Mouse (Mus musculus): Measurements from ENCODE around the gene Atp1a4.

The Atp1a4 gene

GRCm38 (mm10) chr1:172258314-172258713, at the start of gene Atp1a4:
Gene Atp1a4, minus strand, starts transcription at chr1:172258414.
- DNase-seq (ENCODE audit: low spot score in 2 of 2): no peak

DNA sequence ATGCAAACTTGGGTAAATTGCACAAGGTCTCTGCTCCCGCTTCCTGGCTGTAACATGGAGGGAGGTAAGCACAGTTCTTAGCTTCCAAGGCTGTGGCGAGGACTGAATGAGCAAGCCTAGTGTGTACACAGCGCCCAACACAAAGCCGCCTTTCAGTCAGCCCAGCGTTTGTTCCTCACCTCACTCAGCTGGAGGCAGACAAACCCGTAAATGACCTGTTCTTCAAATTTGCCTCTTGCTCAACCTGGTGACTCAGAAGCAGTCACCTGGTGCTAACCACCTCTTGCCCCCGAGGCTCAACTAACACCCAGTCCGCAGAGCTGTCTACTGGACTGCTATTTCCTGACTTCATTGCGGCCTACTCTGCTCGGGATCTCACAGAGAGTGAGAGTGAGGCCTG, 49.7 kb upstream of the Atp1a4 start:
- DNase-seq (ENCODE audit: low spot score in 2 of 2): no peak

DNA sequence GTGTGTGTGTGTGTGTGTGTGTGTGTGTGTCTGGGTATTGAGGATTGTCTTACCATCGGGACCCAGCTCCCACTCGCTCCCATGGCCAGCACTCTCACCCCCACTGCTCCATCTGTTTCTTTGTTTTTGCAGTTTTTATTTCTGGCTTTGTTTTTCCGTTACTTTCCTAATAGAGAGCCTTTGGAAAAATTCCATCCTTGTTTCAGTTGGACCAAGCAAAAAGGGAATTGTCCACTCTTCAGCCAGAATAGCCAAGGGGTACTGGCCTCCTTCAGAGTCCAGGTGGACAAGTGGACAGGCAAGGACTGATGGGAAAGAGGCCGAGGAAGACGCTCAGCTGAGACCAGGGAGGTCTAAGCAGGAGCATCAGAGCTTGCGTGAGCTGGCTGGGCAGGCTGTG, 48.7 kb upstream of the Atp1a4 start:
- no peak for DNase-seq (ENCODE audit: low spot score in 2 of 2)

DNA sequence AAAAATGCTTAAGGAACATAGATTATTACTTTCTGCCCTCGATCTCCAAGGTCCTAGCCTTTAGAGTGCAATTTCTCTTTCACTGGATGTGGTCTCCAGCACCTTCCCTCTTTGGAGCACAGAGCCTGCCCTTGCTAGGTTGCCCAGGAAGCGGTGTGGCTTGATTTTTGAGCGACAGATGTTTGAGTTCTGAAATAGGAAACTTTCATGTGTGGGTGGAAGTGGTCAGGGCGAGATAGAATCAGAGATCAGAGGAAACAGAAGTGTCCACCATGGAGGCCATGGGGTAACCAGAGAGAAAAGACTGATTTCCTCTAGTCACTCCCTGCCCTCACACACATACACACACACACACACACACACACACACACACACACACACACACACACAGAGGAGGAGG, 48.0 kb upstream of the Atp1a4 start:
- DNase-seq (ENCODE audit: low spot score in 2 of 2): no peak

GRCm38 (mm10) chr1:172305635-172306034, 47.4 kb upstream of the Atp1a4 start:
- DNase-seq (ENCODE audit: low spot score in 2 of 2): peak in 1 of 2 experiments; percentile 13

DNA sequence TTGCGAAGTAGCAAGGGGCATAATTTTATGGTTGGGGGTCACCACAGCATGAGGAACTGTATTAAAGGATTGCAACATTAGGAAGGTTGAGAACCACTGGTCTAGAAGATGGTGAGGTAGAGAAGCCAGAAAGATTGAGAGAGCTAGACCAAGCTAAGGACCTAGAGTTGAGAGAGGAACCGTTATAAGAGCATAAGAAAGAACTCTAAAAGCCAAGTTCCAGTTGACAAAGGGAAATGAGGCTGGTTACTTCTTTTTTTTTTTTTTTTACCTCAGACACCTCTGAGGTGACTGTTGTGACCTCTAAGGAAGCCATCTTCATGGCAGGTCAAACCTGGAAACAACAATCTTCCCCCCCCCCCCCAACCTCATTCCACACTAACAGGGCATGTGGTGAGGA, 46.9 kb upstream of the Atp1a4 start:
- DNase-seq (ENCODE audit: low spot score in 2 of 2): no peak

DNA sequence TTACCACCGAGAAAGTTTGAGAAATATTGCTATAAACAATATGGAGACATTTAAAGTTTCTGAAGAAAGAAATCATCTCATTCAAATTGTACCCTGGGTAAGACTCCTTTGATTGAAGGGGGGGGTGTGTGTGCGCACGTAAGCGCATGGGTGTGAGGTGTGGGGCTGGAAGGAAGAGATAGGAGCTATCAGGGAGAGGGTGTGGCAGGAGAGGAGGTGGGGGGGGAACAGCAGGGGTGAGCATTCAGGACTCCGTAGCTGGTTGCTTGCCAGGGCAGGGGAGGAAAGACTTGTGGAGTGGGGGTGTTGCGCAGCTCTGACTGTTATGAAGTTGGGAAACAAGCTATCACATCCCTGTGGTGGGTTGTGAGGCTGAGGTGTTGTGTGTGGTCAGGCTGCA, 46.2 kb upstream of the Atp1a4 start:
- DNase-seq (ENCODE audit: low spot score in 2 of 2): no peak

- no peak for DNase-seq (ENCODE audit: low spot score in 2 of 2)
These were observed 44.6 kb upstream of the Atp1a4 start for GRCm38 (mm10) chr1:172302851-172303250.

- DNase-seq (ENCODE audit: low spot score in 2 of 2): no peak
These were observed 44.1 kb upstream of the Atp1a4 start for GRCm38 (mm10) chr1:172302311-172302710.

DNA sequence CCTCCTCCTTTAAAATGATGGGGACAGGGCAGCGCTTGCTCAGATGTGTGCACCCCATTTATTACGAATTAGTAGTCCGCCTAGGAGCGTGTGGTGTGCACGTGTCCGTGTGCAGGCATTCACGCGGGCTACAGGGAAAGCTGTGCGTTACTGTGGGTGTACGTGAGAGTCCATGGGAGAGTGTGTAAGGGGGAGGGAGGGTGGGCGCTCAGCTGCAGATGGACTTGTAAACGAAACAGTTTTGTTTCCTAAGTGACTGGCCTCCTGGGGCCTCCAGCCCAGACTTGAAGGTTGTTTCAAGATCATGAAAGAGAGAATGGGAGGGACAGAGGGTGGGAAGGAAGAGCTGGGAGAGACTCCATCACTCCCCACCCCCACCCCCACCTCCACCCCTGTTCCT, 43.0 kb upstream of the Atp1a4 start:
- DNase-seq (ENCODE audit: low spot score in 2 of 2): no peak

- no peak for DNase-seq (ENCODE audit: low spot score in 2 of 2)
These were observed 42.0 kb upstream of the Atp1a4 start for GRCm38 (mm10) chr1:172300247-172300646.

- DNase-seq (ENCODE audit: low spot score in 2 of 2): no peak
These were observed 41.3 kb upstream of the Atp1a4 start for GRCm38 (mm10) chr1:172299528-172299927.

- no peak for DNase-seq (ENCODE audit: low spot score in 2 of 2)
These were observed 39.7 kb upstream of the Atp1a4 start, which contains the start of gene Atp1a2 for GRCm38 (mm10) chr1:172297611-172298537. Gene Atp1a2, minus strand, starts transcription at chr1:172298064.

- no peak for DNase-seq (ENCODE audit: low spot score in 2 of 2)
These were observed 38.7 kb upstream of the Atp1a4 start for GRCm38 (mm10) chr1:172296816-172297510.

DNA sequence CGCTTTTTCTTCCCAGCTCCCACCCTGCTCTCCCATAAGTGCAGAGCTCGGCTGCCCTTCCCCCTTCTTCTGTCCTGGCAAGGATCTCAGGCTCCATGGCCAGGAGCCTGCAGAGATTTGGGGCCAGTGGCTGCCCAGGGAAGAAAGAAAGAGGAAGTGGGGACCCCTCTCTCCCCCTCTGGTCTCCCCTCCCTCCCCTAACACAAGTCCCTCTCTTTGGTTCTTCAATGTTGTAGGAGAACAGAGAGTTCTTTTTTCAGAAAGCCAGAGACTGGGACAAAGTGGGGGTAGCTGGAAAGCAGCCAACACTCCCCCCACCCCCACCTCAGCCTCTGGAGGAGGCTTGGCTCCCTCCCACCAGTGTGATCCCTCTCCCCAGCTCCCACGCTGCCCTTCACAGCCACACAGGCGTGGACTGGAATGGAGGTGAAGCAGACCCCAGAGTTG, 37.6 kb upstream of the Atp1a4 start:
- DNase-seq (ENCODE audit: low spot score in 2 of 2): no peak

DNA sequence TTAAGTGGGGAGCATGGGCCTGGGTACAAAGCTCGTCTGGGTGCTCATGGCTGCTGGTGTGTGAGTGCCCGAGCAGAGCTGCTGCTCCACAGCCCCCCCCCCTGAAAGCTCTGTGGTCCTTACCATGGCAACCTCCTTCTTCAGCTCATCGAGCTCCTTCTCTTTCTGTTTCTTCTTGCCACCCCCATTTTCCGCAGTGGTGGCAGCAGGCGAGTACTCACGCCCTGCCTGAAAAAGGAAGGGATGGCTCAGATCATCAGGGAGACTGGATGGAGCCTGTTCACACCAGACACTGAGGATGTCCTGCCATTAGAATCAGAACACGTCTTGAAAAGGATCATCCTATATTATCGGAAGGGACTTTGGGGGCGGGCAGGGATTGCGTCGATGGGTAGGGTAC, 35.2 kb upstream of the Atp1a4 start:
- DNase-seq (ENCODE audit: low spot score in 2 of 2): no peak

DNA sequence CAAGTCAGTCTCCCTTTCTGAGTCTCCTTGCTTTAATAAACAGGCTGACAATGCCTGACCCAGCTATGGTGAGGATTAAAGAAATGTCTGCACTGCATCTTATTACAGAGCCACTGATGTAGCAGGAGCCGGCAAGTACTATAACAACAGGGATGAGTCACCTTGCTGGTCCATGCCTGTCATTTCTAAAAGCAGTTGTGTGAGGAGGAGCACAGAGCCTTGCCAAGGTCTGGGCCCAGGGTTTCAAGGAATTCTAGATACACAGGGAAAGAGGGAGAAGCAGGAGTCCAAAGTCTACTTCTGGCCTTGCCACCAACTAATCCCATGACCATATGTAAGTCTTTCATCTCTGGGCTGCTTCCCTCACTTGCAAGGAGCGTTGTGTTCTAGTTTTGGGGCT, 34.7 kb upstream of the Atp1a4 start:
- no peak for DNase-seq (ENCODE audit: low spot score in 2 of 2)

DNA sequence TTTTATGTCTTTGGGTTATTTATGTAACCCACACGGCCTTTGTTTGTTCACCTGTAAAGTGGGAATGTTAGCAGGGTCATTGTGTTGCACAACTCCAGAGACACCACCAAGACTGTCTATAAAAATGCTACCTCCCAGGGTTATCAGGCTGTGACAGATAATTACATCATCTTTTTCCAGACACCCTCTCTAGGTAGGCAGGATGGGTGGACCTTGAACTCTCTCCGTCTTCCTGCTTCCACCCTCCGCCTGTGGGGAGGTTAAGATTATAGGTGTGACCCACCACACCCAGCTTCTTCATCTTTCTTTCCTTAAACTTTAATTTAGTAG, 31.4 kb upstream of the Atp1a4 start:
- no peak for DNase-seq (ENCODE audit: low spot score in 2 of 2)

DNA sequence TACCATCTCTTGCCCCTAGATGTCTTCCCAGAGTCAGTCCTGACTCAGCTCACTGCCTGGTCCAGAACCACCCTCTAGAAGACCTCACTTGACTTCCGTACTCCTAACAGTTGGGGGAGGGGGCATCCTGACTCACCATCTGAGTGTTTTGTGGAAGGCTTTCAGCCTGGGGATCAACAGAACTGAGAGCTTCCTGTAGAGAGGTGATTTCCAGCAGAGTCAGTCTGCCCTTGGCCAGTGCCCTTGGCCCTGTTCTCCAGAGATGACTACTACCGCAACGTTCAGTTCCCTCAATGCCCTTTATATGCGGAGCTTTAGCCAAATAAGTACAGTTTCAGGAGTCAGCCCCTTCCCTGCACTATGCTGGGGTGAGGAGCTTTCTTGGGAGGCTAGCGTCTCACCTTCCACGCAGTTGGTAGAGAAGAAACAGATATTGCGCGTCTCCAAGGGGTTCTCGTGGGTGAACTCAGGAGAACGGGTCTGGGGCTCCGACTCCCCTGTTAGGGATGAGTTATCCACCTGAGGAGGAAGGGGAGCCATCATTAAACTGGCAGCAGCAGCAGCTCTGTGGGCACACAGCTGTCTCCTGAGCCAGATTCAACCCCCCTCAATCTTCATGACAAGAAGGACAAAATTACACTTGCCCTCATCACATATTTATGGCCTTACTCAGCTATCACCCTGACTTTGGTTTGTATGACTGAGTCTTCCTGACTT, 30.8 kb upstream of the Atp1a4 start:
- no peak for DNase-seq (ENCODE audit: low spot score in 2 of 2)

- no peak for DNase-seq (ENCODE audit: low spot score in 2 of 2)
These were observed 28.5 kb upstream of the Atp1a4 start for GRCm38 (mm10) chr1:172286740-172287139.

- DNase-seq (ENCODE audit: low spot score in 2 of 2): no peak
These were observed 26.0 kb upstream of the Atp1a4 start for GRCm38 (mm10) chr1:172284221-172284620.

- no peak for DNase-seq (ENCODE audit: low spot score in 2 of 2)
These were observed 24.9 kb upstream of the Atp1a4 start for GRCm38 (mm10) chr1:172283073-172283472.

Measured in spleen, postnatal 4 days (tissue).